Comparison of ENCODE assay signal across 10 mouse cellular contexts in genomic region chr7:18749896-18750477, GRCm38 (mm10). TPM values are rescaled to one million over a fixed set of nuclear protein-coding genes. Genes with fewer than 3 reads are reported as not detected.
DNase-seq lines count a peak whose midpoint lies in the region; ATAC-seq and TF ChIP-seq lines count a peak whose summit lies in the region.
"Not testable (repeated sequence)": the region's sequence is repeated elsewhere in the genome, so short reads cannot be mapped to it uniquely, and the experiment has no call there.
"Had no signal": no experiment of that assay in that cellular context is flagged by ENCODE, and none has a peak within 500 bp of the region (broad histone marks: within the 10 kb centered on the region; RNA-seq: fewer than 3 reads in every experiment).

No protein-coding gene starts in this region.

- H3K9me3 ChIP-seq in forebrain, embryonic 11.5 days (ENCODE audit: control insufficient read depth, low read length); heart, postnatal 0 days (replicated peaks; ENCODE audit: control insufficient read depth, low read length); kidney, postnatal 0 days (replicated peaks; ENCODE audit: low read length); limb, embryonic 11.5 days (ENCODE audit: control insufficient read depth, low read length); midbrain, embryonic 15.5 days: not testable (repeated sequence)

- peak; percentile 70 for ATAC-seq in forebrain, embryonic 11.5 days (replicated peaks; ENCODE audit: low FRiP score)
- peak; percentile 83 for ATAC-seq in heart, postnatal 0 days (ENCODE audit: insufficient read depth, low read depth)
- ATAC-seq in kidney, postnatal 0 days (replicated peaks; ENCODE audit: low FRiP score, low read depth); limb, embryonic 11.5 days (ENCODE audit: insufficient number of reproducible peaks, low FRiP score, low TSS enrichment, low read depth): not testable (repeated sequence)
- peak; percentile 90 for ATAC-seq in midbrain, embryonic 15.5 days (replicated peaks)

- H3K27ac ChIP-seq in forebrain, embryonic 11.5 days (ENCODE audit: low read depth, low read length); heart, postnatal 0 days (ENCODE audit: low read depth); kidney, postnatal 0 days; limb, embryonic 11.5 days (replicated peaks; ENCODE audit: low read depth, low read length); midbrain, embryonic 15.5 days: not testable (repeated sequence)

- H3K4me3 ChIP-seq in forebrain, embryonic 11.5 days (ENCODE audit: low read depth, low read length); heart, postnatal 0 days (ENCODE audit: low read depth, low read length); kidney, postnatal 0 days (replicated peaks; ENCODE audit: low read depth, low read length); limb, embryonic 11.5 days (ENCODE audit: low read depth, low read length); midbrain, embryonic 15.5 days: not testable (repeated sequence)

- 57% methylated on average over 11 of the region's 13 CpGs for WGBS in forebrain, embryonic 11.5 days
- 47% methylated on average over 11 of the region's 13 CpGs for WGBS in heart, postnatal 0 days
- 48% methylated on average over 11 of the region's 13 CpGs for WGBS in kidney, postnatal 0 days
- WGBS in limb, embryonic 11.5 days = 51% methylated on average over 11 of the region's 13 CpGs
- 48% methylated on average over 11 of the region's 13 CpGs for WGBS in midbrain, embryonic 15.5 days

- H3K9ac ChIP-seq in forebrain, embryonic 11.5 days (ENCODE audit: low read length); heart, postnatal 0 days (replicated peaks; ENCODE audit: low read depth, low read length); kidney, postnatal 0 days (ENCODE audit: low read depth, low read length); limb, embryonic 11.5 days (ENCODE audit: low read length); midbrain, embryonic 15.5 days: not testable (repeated sequence)

- H3K4me2 ChIP-seq in forebrain, embryonic 11.5 days (ENCODE audit: low read depth, low read length, severe bottlenecking); heart, postnatal 0 days (ENCODE audit: low read depth, low read length); kidney, postnatal 0 days (ENCODE audit: low read length); limb, embryonic 11.5 days (ENCODE audit: low read depth, severe bottlenecking): not testable (repeated sequence)
- H3K4me2 ChIP-seq in midbrain, embryonic 15.5 days = peak overlapping the region; percentile 18; the same call in 1 of the 2 replicates

- not testable (repeated sequence) for H3K27me3 ChIP-seq in forebrain, embryonic 11.5 days (ENCODE audit: control insufficient read depth, insufficient read depth, low read length); heart, postnatal 0 days (ENCODE audit: control insufficient read depth, insufficient read depth, low read length); kidney, postnatal 0 days (ENCODE audit: insufficient read depth, low read length); limb, embryonic 11.5 days (ENCODE audit: control insufficient read depth, insufficient read depth, low read length); midbrain, embryonic 15.5 days (replicated peaks)

- TF ChIP-seq EP300 in heart, postnatal 0 days (IDR thresholded peaks at IDR 0.05; ENCODE audit: low read depth) = not testable (repeated sequence)

- peak; percentile 92 for TF ChIP-seq CTCF in heart, postnatal 0 days (IDR thresholded peaks at IDR 0.05; ENCODE audit: low read depth)
- TF ChIP-seq CTCF in kidney, postnatal 0 days (IDR thresholded peaks at IDR 0.05; ENCODE audit: low read depth) = peak; percentile 90

- H3K4me1 ChIP-seq in forebrain, embryonic 11.5 days (replicated peaks; ENCODE audit: control insufficient read depth, insufficient read depth, low read length); heart, postnatal 0 days (ENCODE audit: control insufficient read depth, insufficient read depth); kidney, postnatal 0 days (replicated peaks; ENCODE audit: insufficient read depth, low read length); limb, embryonic 11.5 days (ENCODE audit: control insufficient read depth, insufficient read depth, low read length); midbrain, embryonic 15.5 days: not testable (repeated sequence)

- H3K36me3 ChIP-seq in forebrain, embryonic 11.5 days (ENCODE audit: control insufficient read depth, insufficient read depth, low read length); heart, postnatal 0 days (replicated peaks; ENCODE audit: control insufficient read depth, insufficient read depth, low read length); kidney, postnatal 0 days (ENCODE audit: insufficient read depth, low read length); limb, embryonic 11.5 days (ENCODE audit: control insufficient read depth, insufficient read depth, low read length); midbrain, embryonic 15.5 days (replicated peaks): not testable (repeated sequence)

- DNase-seq in B cell, adult 2 months = peak; percentile 23 to 35
- peak; percentile 84 for DNase-seq in brain, adult 2 months (ENCODE audit: low read depth, low spot score)
- peak; percentile 71 for DNase-seq in forebrain, embryonic 11.5 days (ENCODE audit: low spot score)
- peak; percentile 69 for DNase-seq in heart, postnatal 0 days (ENCODE audit: low spot score)
- peak; percentile 86 for DNase-seq in kidney, postnatal 0 days (ENCODE audit: low spot score)
- DNase-seq in limb, embryonic 11.5 days (ENCODE audit: low spot score) = peak; percentile 78
- peak; percentile 4 to 29 for DNase-seq in spleen, postnatal 10 days (ENCODE audit: low spot score in 2 of 2)

RNA-seq across cellular contexts. Expression of gene Psg22, which starts 32.1 kb away (rescaled TPM):
- polyA plus RNA-seq in forebrain, embryonic 11.5 days (2014; fragmentation: Nextera tagmentation; extraction: Ambion mirVana) = not detected in 2 replicates
- not detected in 2 replicates for total RNA-seq in heart, postnatal 0 days (2014; rRNA removed; ENCODE audit: low replicate concordance)
- 0.05 TPM in 1 of 2 replicates, not detected in the other for polyA plus RNA-seq in heart, postnatal 0 days (2015; fragmentation: Nextera tagmentation; extraction: Ambion mirVana)
- polyA plus RNA-seq in kidney, postnatal 0 days (2015; fragmentation: Nextera tagmentation; extraction: Ambion mirVana) = not detected in 2 replicates
- not detected in 2 replicates for polyA plus RNA-seq in limb, embryonic 11.5 days (2014; fragmentation: Nextera tagmentation; extraction: Ambion mirVana)
- not detected in 2 replicates for polyA plus RNA-seq in midbrain, embryonic 15.5 days (2015; fragmentation: Nextera tagmentation; extraction: Ambion mirVana)
- polyA plus RNA-seq: heart, embryonic 14.5 days; stomach, embryonic 15.5 days had no signal

RNA-seq across cellular contexts. Expression of gene Psg19, which starts 48.3 kb away (rescaled TPM):
- not detected in 2 replicates for polyA plus RNA-seq in forebrain, embryonic 11.5 days (2014; fragmentation: Nextera tagmentation; extraction: Ambion mirVana)
- not detected in 2 replicates for total RNA-seq in heart, postnatal 0 days (2014; rRNA removed; ENCODE audit: low replicate concordance)
- polyA plus RNA-seq in heart, postnatal 0 days (2015; fragmentation: Nextera tagmentation; extraction: Ambion mirVana) = not detected in 2 replicates
- not detected in 2 replicates for polyA plus RNA-seq in kidney, postnatal 0 days (2015; fragmentation: Nextera tagmentation; extraction: Ambion mirVana)
- polyA plus RNA-seq in limb, embryonic 11.5 days (2014; fragmentation: Nextera tagmentation; extraction: Ambion mirVana) = not detected in 2 replicates
- polyA plus RNA-seq in midbrain, embryonic 15.5 days (2015; fragmentation: Nextera tagmentation; extraction: Ambion mirVana) = not detected in 2 replicates
- polyA plus RNA-seq: heart, embryonic 14.5 days; stomach, embryonic 15.5 days had no signal

Comparison
In these comparisons a context has a peak if more than half of its experiments do, and no peak if none do; other contexts are left out.
1. DNase-seq: peak in every context shown above with its lines; median percentile 86 in kidney, postnatal 0 days; 84 in brain, adult 2 months; 78 in limb, embryonic 11.5 days; 71 in forebrain, embryonic 11.5 days; 69 in heart, postnatal 0 days; 29 in B cell, adult 2 months; 16 in spleen, postnatal 10 days.